Mouse (Mus musculus): ENCODE measurements at regions not wholly inside any gene's neighbourhood (a gene's known extent, or its start where the extent isn't known, plus 50 kb on each side); places are given as distances from the start of the nearest gene placed in this dataset.
"Not testable (repeated sequence)": the region's sequence is repeated elsewhere in the genome, so short reads cannot be mapped to it uniquely, and the experiment has no call there.

GRCm38 (mm10) chr17:17004632-17005265 lies 59.2 kb upstream of the Zfp960 start:
- TF ChIP-seq POLR2A (IDR thresholded peaks at IDR 0.05; ENCODE audit: insufficient read length, low read depth); USF1 (IDR thresholded peaks at IDR 0.05; ENCODE audit: low read depth); E2F4 (IDR thresholded peaks at IDR 0.05; ENCODE audit: insufficient read depth); TCF12 (IDR thresholded peaks at IDR 0.05; ENCODE audit: insufficient read depth, poor library complexity, severe bottlenecking); MAX (IDR thresholded peaks at IDR 0.05; ENCODE audit: low read depth); CEBPB (IDR thresholded peaks at IDR 0.05; ENCODE audit: insufficient read depth, poor library complexity, severe bottlenecking); MYOG (IDR thresholded peaks at IDR 0.05; ENCODE audit: control insufficient read depth in 1 of 3, insufficient read depth in 1 of 3, insufficient read length in 2 of 3, low read depth in 2 of 3); POLR2AphosphoS2 (IDR thresholded peaks at IDR 0.05; ENCODE audit: insufficient read length, low read depth); MYOD1 (IDR thresholded peaks at IDR 0.05; ENCODE audit: control insufficient read depth in 1 of 3, insufficient read length in 2 of 3, low read depth in 2 of 3); SRF (IDR thresholded peaks at IDR 0.05; ENCODE audit: control insufficient read depth, insufficient read length, low read depth); REST (IDR thresholded peaks at IDR 0.05; ENCODE audit: insufficient read depth, insufficient read length): not testable (repeated sequence)

Data from myocyte (in vitro differentiated cells).